Mouse (Mus musculus) gastrocnemius, adult 18-20 months (tissue): ENCODE measurements around the gene Cmah. TPM values are rescaled to one million over a fixed set of nuclear protein-coding genes. Genes with fewer than 3 reads are reported as not detected.

Source experiments
- DNase-seq: peaks from one replicate; pipeline ENCODE4 v3.0.0; 2021; ENCODE audit warnings: low spot score
- total RNA-seq, 2 experiments: library from RNA; stranded (reverse); gene quantifications; 2 replicates each; pipeline ENCODE4 v1.2.3; 2021

Cmah gene
- total RNA-seq, 2 experiments from 2014 or later = 0.66 to 1.9 TPM

GRCm38 (mm10) chr13:24481615-24482295 is 154.6 kb downstream of the Cmah start:
- peak; percentile 24 for DNase-seq

GRCm38 (mm10) chr13:24483691-24484090 is 156.5 kb downstream of the Cmah start:
- no peak for DNase-seq

DNA sequence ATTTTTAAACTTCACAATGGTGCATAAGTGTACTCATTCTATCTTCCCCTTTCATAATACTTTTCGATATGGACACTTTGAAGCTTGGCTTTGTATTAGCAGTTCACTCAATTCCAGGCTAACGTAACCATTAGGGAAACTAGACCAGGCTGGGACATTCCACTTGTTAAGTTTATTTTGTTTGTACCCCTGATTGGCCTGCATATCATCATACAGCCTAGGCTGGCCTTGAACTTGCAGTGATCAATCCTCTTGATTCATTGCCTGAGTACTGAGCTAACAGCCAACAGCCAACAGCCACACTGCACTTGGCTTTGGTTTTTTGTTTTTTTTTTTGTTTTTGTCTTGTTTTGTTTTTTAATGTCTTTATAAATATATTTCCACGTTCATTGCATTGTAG is 157.6 kb downstream of the Cmah start:
- no peak for DNase-seq

- no peak for DNase-seq
These were observed 158.8 kb downstream of the Cmah start for GRCm38 (mm10) chr13:24485964-24486363.

GRCm38 (mm10) chr13:24486403-24486802 is 159.2 kb downstream of the Cmah start:
- DNase-seq = no peak

DNA sequence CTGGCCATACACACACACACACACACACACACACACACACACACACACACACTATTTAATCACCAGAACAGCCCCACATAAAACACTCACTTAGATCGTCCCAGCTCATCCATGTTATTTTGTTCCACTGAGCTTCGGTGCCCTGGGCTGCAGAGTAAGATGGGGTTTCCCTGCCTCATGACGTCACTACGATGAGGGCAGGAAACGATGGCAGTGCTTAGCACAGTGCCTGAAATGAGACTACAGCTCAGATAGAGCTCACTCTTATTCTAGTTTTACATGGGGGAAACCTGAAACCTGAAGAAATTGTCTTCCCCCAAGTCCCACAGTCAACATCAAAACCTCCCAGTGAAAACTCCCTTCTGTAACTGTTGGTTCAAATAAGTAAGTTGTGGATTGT is 159.9 kb downstream of the Cmah start:
- no peak for DNase-seq

DNA sequence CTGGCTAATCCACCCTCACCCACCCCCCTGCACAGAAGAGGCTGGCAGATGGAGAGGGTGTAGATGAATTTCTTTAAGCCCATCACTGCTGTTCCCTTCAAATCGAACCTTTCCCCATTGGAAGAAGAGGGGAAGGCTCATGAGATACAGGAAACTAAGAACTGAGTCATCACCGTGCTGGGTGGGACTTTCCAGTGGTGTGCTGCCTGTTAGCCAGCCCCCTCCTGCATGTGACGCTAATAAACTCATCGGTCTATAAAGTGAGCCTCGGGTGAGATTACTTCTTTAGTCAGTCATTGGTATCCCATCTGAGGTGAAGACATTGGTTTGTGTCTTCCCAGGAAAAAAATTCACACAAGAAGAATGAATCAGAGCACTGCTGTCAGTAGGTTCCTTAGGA is 160.3 kb downstream of the Cmah start:
- no peak for DNase-seq

GRCm38 (mm10) chr13:24488526-24489070 is 161.4 kb downstream of the Cmah start:
- no peak for DNase-seq

GRCm38 (mm10) chr13:24489515-24489914 is 162.3 kb downstream of the Cmah start:
- DNase-seq = no peak

GRCm38 (mm10) chr13:24490041-24490440 is 162.8 kb downstream of the Cmah start:
- DNase-seq = no peak

DNA sequence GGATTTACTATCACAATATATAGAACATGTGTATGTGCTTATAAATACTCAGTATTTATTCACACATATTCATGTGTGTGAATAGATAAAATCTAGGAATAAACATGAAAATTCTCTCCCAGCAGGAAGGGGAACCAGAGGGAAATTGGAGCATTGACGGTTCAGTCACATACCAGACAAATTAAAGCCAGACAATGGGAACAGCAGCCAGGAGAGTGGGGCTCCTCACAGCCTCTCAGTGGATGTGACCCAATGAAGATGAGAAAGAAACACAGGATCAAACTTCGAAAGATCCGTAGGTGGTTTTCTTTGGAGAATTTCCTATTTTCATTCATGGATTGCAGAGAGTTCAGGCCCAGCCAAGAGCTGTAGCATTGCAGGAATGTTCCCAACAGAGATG is 163.9 kb downstream of the Cmah start:
- DNase-seq = no peak

DNA sequence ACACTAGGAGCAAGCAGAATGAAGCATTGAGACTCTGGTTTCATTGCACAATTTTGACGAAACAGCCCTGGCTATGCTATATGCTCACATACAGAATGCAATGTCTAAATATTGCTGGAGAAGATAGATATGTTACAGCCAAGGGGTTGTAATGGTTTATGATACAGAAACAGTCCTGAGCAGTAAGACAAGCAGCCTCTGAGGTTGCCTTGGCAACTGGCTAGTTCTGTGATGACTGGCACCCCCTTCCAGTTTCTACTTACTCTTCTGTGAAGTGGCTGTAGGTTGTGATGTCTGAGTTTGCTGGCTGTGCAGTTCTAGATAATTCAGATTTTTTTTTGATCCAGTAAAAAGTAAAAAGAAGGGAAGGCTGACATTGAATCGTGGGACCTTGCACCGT is 166.6 kb downstream of the Cmah start:
- DNase-seq = no peak

GRCm38 (mm10) chr13:24496353-24496752 is 169.1 kb downstream of the Cmah start:
- no peak for DNase-seq

- DNase-seq = no peak
These were observed 169.8 kb downstream of the Cmah start for GRCm38 (mm10) chr13:24497001-24497400.

- no peak for DNase-seq
These were observed 171.1 kb downstream of the Cmah start for GRCm38 (mm10) chr13:24498342-24498741.

GRCm38 (mm10) chr13:24499505-24499904 is 172.3 kb downstream of the Cmah start:
- DNase-seq = no peak

GRCm38 (mm10) chr13:24501179-24501905 is 174.1 kb downstream of the Cmah start:
- DNase-seq = no peak

GRCm38 (mm10) chr13:24501919-24502318 is 174.7 kb downstream of the Cmah start:
- DNase-seq = no peak

DNA sequence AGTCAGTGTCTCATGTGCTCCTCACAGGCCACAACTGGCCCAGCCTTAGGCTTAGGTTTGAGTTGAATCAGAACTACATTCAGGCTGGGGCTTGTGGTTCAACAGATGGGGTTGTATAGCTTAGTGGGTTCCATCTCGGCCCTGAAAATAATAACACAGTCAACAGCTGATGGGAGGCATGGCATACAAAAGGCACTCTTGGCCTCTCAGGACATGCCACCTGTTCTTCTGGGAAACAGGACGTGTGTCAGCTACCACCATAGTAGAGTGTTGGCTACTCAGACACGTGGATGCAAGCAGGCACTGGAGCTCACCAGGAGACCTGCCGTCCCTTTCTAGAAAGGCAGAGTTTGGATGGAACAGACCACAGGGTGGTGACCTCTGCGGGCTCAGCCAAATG is 178.6 kb downstream of the Cmah start:
- DNase-seq = no peak

GRCm38 (mm10) chr13:24507156-24507555 is 180.0 kb downstream of the Cmah start:
- DNase-seq = no peak

DNA sequence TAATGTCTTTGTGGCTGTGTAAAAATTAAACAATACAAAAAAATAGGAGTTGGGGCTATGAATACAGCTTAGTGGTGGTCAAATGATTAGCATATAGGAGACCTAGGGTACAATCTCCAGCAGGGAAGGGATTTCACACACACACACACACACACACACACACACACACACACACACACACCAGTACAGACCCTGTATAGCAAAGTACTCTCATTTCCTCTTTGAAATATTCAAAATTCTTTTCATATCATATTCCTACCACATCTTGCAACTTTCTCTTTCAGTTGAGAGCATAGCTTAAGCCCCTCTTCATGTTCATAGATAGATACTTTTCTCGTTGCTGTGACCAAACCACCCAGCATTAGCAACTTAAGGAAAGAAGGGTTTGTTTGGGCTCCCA is 181.7 kb downstream of the Cmah start:
- no peak for DNase-seq

DNA sequence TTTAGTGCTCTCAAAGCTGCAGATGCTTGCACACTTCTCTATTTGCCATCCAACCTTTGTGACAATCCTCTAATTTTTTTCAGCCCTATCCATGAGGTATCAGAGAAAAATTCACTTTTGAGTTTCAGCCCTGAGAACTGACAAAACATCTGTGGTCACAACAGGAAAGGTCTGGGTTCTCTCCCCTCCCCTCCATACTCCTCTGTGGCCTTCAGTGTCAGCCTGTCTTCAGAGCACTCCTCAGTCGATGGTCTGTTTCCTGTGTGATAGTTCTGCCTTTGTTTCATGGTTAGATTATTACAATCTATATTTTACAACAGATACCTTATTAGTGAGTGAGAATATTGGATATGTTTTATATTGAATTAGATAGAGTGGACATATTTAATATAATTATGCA is 184.2 kb downstream of the Cmah start:
- no peak for DNase-seq

DNA sequence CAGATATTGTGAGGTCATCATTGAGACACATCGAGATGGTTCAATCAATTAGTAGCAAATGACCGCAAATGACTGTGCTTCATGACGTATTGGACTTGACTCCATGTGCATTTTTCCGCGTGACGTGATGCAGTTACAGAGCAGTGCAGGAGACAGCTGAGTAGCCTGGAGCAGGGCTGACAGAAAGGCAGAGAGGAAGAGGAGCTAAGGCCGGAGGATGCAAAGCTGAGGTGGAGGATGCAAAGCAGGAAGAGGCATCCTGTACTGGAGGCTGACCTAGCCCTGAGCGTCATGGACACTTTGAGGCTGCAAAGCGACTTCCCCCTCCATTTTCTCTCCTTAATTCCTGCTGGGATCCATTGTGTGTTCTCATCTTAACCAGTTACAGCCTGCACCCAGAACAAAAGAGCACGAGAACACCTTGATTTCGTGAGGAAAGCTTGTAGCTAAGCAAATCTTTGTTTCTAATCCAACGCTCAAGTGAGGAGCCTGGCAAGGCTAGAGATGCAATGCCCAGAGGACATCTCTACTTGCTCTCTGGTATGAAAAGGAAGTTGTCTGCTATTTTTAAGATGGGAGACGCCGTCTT is 184.8 kb downstream of the Cmah start:
- no peak for DNase-seq
